Mouse (Mus musculus) embryonic facial prominence, embryonic 13.5 days (tissue): Measurements from ENCODE around the gene Vipas39. TPM values are rescaled to one million over a fixed set of nuclear protein-coding genes. Genes with fewer than 3 reads are reported as not detected.

Experiments
- ATAC-seq: fragments of 200-750 bp; cut with Nextera tagmentation; 2 replicates; pipeline ENCODE4 v1.8.0; 2017; ENCODE audit warnings: low read depth; ENCODE audit not compliant: insufficient number of reproducible peaks, insufficient read depth, low FRiP score, low TSS enrichment
- H3K27ac ChIP-seq: fragments of 300-500 bp; sonication (generic); 2 replicates; pipeline ENCODE4 v1.5.1; 2015; ENCODE audit warnings: moderate library complexity, mild to moderate bottlenecking, inconsistent platforms
- H3K27me3 ChIP-seq: fragments of 300-500 bp; sonication (generic); 2 replicates; pipeline ENCODE4 v1.6.1; 2015; ENCODE audit warnings: mild to moderate bottlenecking, inconsistent platforms
- H3K36me3 ChIP-seq: fragments of 300-500 bp; sonication (generic); 2 replicates; pipeline ENCODE4 v1.6.1; 2015; ENCODE audit warnings: mild to moderate bottlenecking, inconsistent platforms
- H3K4me1 ChIP-seq: fragments of 300-500 bp; sonication (generic); 2 replicates; pipeline ENCODE4 v1.6.1; 2015; ENCODE audit warnings: inconsistent platforms
- H3K4me2 ChIP-seq: fragments of 300-500 bp; sonication (generic); 2 replicates; pipeline ENCODE4 v1.6.1; 2015; ENCODE audit warnings: moderate library complexity, mild to moderate bottlenecking, inconsistent platforms
- H3K4me3 ChIP-seq: fragments of 300-500 bp; sonication (generic); 2 replicates; pipeline ENCODE4 v1.5.1; 2015; ENCODE audit warnings: mild to moderate bottlenecking, inconsistent platforms
- H3K9ac ChIP-seq: fragments of 300-500 bp; sonication (generic); 2 replicates; pipeline ENCODE4 v1.6.1; 2015; ENCODE audit warnings: mild to moderate bottlenecking, inconsistent platforms
- H3K9me3 ChIP-seq: fragments of 300-500 bp; sonication (generic); 2 replicates; pipeline ENCODE4 v1.6.1; 2016; ENCODE audit warnings: inconsistent platforms
- WGBS: fragments of 180-500 bp; shearing (Covaris S2); methylation state at CpG from one replicate; pipeline ENCODE4 v1.1.7; 2015; ENCODE audit warnings: mixed read lengths; 5-methylcytosine and 5-hydroxymethylcytosine counted together
- polyA plus RNA-seq: library from polyadenylated mRNA; unstranded; fragments of >200 nt; fragmentation: Nextera tagmentation; extraction: Ambion mirVana; gene quantifications from 2 replicates; pipeline ENCODE4 v1.2.1, GENCODE M21; 2015

Vipas39 gene
- polyA plus RNA-seq, 1 experiment from 2014 or later, result 49.6 TPM

DNA sequence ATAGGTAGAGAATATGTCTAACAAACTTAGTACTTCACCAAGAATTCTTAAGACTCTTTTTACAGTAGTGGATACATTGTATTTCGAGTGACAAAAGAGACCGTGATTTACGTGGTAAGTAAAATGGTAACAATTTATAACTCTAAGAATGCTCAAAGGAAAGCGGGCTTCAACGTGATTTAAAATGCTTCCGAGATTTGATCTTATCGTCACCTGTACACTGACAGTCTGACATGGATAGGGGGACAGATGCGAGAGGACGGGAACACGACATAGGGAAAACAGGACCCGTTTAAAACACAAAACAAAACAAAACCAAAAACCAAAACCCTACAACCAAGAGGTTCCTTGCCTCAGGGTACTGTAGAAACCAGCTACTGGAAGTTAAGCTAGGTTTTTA is 612 bp downstream of the Vipas39 start:
- 18% methylated on average over 11 of the region's 11 CpGs for WGBS
- peaks cover 44% of the 10 kb centered on the region for H3K36me3 ChIP-seq

DNA sequence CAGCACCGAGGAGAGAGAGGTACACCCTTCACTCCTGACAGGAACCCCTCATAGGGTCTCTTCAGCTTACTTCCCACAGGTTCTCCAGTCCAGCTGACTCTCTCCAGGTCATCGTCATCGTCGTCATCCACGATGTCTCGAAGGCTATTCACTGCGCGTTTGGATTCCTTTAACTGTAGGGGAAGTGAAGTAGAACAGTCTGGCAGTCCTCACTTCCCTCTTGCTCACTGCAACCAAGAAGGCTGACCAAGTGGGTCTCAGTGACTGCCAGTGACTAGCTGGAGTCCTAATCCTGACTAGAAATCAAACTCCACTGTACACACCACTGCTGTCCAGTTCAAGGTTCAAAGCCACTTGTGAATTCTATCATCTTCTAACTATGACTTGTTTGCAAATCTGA is 5.5 kb downstream of the Vipas39 start:
- H3K9ac ChIP-seq, result no peak overlapping the region
- ATAC-seq, result no peak
- H3K4me3 ChIP-seq, result no peak overlapping the region
- no peaks in the 10 kb centered on the region for H3K9me3 ChIP-seq
- peaks cover 73% of the 10 kb centered on the region for H3K36me3 ChIP-seq
- no peak overlapping the region for H3K4me2 ChIP-seq
- H3K27me3 ChIP-seq, result no peaks in the 10 kb centered on the region
- H3K27ac ChIP-seq, result no peak overlapping the region
- peaks cover 8% of the 10 kb centered on the region; the same call in 1 of the 2 replicates for H3K4me1 ChIP-seq
- 96% methylated on average over 8 of the region's 8 CpGs for WGBS

More for the DNA sequence above, 612 bp downstream of the Vipas39 start:
- peak overlapping the region; percentile 89 for H3K9ac ChIP-seq
- no peak for ATAC-seq
- peak overlapping the region; percentile 87 for H3K27ac ChIP-seq
- no peaks in the 10 kb centered on the region for H3K9me3 ChIP-seq
- H3K4me1 ChIP-seq, result peaks cover 17% of the 10 kb centered on the region
- H3K4me3 ChIP-seq, result peak overlapping the region; percentile 71
- H3K27me3 ChIP-seq, result no peaks in the 10 kb centered on the region
- peak overlapping the region; percentile 84 for H3K4me2 ChIP-seq

DNA sequence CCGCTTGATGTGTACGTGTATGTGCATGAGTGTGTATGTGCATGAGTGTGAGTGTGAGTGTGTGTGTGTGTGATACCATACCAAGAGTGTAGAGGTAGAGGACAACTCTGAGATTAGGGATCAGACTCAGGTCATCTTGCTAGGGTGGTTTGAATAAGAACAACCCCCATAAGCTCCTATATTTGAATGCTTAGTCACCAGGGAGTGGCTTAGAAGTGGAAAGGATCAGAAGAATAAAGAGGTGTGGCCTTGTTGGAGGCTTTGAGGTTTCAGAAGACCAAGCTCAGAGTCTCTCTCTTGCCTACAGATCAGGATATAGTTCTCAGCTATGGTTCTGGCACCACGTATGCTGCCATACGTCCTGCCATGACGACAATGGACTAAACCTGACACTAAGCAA is 9.4 kb downstream of the Vipas39 start:
- Histone ChIP-seq H3K4me1 (no peaks in the 10 kb centered on the region), H3K36me3 (peaks cover 90% of the 10 kb centered on the region), H3K27ac (no peak overlapping the region), H3K27me3 (no peaks in the 10 kb centered on the region), H3K4me2 (no peak overlapping the region), H3K9me3 (no peaks in the 10 kb centered on the region), H3K4me3 (no peak overlapping the region), H3K9ac (no peak overlapping the region)
- WGBS, result 94% methylated on average over 5 of the region's 5 CpGs
- no peak for ATAC-seq

DNA sequence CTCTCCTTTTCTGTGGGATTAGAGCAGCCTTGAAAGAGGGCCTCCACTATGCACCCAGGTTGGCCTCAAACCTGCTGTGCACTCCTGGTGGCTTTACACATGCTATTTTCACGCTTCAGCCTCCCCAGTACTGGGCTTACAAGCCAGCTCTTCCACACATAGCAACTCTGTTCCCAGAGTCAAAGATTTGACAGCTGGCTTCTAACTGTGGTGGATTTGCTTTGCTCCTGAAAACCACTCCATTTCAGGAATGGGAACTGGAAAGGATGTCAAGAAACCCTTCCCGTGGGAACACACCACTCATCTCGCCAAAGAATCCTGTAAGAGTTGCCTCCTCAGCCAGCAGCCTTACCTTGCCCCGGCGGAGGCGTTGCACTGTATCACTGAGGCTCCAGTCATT is 12.2 kb downstream of the Vipas39 start:
- peaks cover 93% of the 10 kb centered on the region for H3K36me3 ChIP-seq
- 88% methylated on average over 6 of the region's 6 CpGs for WGBS

DNA sequence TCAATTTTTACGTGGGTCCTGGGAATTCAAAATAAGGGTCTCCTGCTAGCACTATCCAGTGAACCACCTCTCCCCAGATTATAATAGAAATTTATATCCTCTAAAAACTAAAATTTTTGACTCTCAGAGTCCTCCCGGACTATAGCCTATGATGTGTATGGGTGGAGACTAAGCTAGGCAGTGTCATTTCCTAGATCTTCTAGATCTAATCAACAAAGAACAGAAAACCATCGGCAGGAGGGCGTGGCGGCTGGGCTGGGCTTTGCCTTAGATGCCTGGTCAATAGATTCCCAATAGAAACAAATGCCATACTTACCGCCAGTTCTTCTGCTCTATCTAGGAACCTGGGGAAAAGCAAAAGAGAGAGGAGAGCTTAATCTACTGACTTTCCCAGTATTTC is 15.9 kb downstream of the Vipas39 start:
- Histone ChIP-seq H3K4me1 (no peaks in the 10 kb centered on the region), H3K27me3 (no peaks in the 10 kb centered on the region), H3K4me3 (no peak overlapping the region), H3K4me2 (no peak overlapping the region), H3K9me3 (no peaks in the 10 kb centered on the region), H3K27ac (no peak overlapping the region), H3K36me3 (peaks cover 87% of the 10 kb centered on the region), H3K9ac (no peak overlapping the region)
- no peak for ATAC-seq
- WGBS, result 88% methylated on average over 6 of the region's 6 CpGs

More for the DNA sequence above, 12.2 kb downstream of the Vipas39 start:
- Histone ChIP-seq H3K4me1 (no peaks in the 10 kb centered on the region), H3K27ac (no peak overlapping the region), H3K4me2 (no peak overlapping the region), H3K9me3 (no peaks in the 10 kb centered on the region), H3K27me3 (no peaks in the 10 kb centered on the region), H3K4me3 (no peak overlapping the region), H3K9ac (no peak overlapping the region)
- ATAC-seq, result no peak

DNA sequence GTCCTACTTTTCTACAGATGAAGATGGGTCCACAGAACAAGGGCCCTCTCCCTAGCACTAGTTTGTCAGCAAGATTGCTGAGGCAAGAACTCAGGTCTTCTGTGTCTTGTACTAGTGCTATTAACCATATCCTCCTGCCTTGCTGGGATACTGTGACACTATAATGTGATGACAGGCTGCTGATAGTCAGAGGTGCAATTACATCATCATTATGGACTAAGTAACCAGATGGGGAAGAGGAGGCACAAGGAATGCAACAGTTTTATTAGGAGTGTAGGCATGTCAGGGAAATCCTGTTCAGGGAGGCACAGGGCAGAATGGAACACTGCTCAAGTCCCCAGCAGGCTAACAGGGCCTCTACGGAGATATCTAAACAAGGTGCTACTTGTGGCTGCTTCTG is 27.4 kb downstream of the Vipas39 start, which contains the start of gene Noxred1:
Noxred1 (minus strand) TSS at position 101 of the 400 bp plus-strand sequence.
- Histone ChIP-seq H3K9ac (no peak within 1 kb of the TSS), H3K27ac (no peak within 1 kb of the TSS), H3K9me3 (no peaks in the 10 kb centered on the region), H3K4me3 (no peak within 1 kb of the TSS), H3K27me3 (no peaks in the 10 kb centered on the region), H3K4me1 (no peaks in the 10 kb centered on the region), H3K4me2 (no peak within 1 kb of the TSS), H3K36me3 (peaks cover 46% of the 10 kb centered on the region)
- no peak for ATAC-seq
- WGBS, result 95% methylated on average over 1 of the region's 1 CpGs

DNA sequence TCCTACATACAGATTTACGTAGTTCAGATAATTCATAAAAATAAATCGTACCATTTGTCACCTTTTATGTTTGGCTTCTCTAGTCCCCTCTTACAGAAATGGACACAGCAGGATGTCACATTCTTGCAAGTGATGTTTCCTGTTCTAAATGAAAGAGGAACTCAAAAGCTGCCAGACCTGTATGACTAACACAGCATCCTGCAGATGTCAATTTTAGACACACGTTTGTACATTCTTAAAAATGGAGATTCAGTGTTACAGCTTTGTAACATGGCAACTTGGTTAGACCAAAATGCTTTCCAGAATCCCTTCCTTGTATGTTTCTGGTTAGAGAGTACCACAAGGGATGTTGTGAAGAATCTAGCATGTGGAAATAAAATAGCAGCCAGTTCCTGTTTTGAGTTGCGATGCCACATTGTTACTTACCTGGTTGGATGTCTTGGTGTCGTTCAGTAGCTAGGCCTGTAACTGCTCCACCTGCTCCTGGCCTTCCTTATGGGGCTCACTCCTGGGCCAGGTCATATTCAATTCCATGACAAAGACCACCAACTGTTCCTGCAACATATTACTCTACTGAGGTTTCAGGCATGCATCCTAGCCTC is 29.1 kb downstream of the Vipas39 start:
- no peaks in the 10 kb centered on the region for H3K9me3 ChIP-seq
- no peaks in the 10 kb centered on the region for H3K27me3 ChIP-seq
- H3K27ac ChIP-seq, result no peak overlapping the region
- H3K4me1 ChIP-seq, result no peaks in the 10 kb centered on the region
- H3K4me2 ChIP-seq, result no peak overlapping the region
- H3K4me3 ChIP-seq, result no peak overlapping the region
- 81% methylated on average over 5 of the region's 5 CpGs for WGBS
- no peak for ATAC-seq
- H3K36me3 ChIP-seq, result peaks cover 39% of the 10 kb centered on the region
- no peak overlapping the region for H3K9ac ChIP-seq

DNA sequence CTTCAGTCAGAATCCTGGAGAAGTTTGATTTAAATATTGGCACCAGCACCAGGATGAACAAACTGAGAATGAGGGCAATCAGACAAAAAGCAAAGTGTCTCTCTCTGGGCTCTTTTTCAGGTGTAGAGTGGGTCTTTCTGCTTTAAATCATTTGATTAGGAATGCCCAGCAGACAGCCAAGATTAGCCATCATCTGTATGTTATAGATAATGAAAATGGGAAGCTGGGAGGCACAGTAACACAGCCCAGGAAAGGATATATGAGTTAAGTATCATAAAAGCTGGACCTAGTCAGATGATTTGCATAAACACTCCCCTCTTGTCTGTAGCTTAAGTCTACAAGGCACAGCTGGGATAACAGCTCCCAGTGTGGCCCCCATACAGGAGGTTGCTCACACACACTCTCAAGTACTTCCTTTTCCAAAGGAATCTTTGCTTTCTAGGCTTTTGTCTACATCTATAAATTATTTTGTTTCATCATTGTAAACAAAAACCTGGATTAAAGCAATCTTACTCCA is 35.6 kb downstream of the Vipas39 start:
- Histone ChIP-seq H3K9me3 (no peaks in the 10 kb centered on the region), H3K36me3 (no peaks in the 10 kb centered on the region)
- no peak for ATAC-seq

DNA sequence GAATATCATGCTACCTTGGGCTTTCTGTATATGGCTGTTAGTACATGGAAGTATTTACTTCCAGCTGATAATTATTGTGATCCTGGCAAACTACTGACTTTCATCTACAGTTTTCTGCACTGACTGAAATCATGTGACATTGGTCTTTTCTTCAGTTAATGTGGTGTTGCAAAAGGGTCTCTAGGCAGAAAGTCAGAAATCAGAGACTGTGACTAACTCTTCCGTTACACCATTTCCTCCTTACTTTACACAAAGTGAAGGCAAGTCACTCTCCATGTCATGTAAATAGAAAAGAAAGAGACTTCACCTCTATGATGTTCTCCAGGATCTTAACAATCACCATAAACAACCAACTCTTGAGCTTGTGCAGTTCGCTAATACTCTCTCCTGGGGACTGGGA is 36.4 kb downstream of the Vipas39 start:
- Histone ChIP-seq H3K27me3 (no peaks in the 10 kb centered on the region), H3K36me3 (no peaks in the 10 kb centered on the region), H3K27ac (no peak overlapping the region), H3K4me1 (no peaks in the 10 kb centered on the region), H3K9me3 (no peaks in the 10 kb centered on the region), H3K9ac (no peak overlapping the region), H3K4me3 (no peak overlapping the region), H3K4me2 (no peak overlapping the region)
- WGBS, result 77% methylated on average over 2 of the region's 2 CpGs
- ATAC-seq, result no peak

More for the DNA sequence above, 35.6 kb downstream of the Vipas39 start:
- Histone ChIP-seq H3K4me1 (no peaks in the 10 kb centered on the region), H3K4me3 (no peak overlapping the region), H3K27ac (no peak overlapping the region), H3K27me3 (no peaks in the 10 kb centered on the region), H3K4me2 (no peak overlapping the region), H3K9ac (no peak overlapping the region)

DNA sequence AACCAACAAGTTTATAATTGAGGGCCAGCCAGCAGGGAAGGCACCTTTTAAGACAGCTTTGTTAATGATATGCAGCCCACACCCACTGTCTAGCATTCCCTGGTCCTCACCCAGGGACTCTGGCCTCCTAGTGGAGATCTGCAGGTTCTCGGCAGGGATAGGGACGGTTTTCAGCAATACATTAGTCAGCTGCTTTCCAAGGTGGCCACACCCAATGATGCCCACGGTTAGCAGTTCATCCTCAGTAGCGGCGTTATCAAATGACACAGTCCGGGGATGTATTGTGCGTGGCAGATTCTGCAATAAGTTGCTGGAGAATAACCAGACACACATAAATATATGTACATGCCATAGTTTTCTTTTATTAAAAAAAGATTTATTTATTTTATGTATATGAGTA is 39.3 kb downstream of the Vipas39 start:
- no peak overlapping the region for H3K9ac ChIP-seq
- H3K4me1 ChIP-seq, result no peaks in the 10 kb centered on the region
- no peak overlapping the region for H3K4me2 ChIP-seq
- no peaks in the 10 kb centered on the region for H3K9me3 ChIP-seq
- 72% methylated on average over 7 of the region's 7 CpGs for WGBS
- H3K4me3 ChIP-seq, result no peak overlapping the region
- no peaks in the 10 kb centered on the region for H3K27me3 ChIP-seq
- ATAC-seq, result no peak
- H3K27ac ChIP-seq, result no peak overlapping the region
- H3K36me3 ChIP-seq, result no peaks in the 10 kb centered on the region

DNA sequence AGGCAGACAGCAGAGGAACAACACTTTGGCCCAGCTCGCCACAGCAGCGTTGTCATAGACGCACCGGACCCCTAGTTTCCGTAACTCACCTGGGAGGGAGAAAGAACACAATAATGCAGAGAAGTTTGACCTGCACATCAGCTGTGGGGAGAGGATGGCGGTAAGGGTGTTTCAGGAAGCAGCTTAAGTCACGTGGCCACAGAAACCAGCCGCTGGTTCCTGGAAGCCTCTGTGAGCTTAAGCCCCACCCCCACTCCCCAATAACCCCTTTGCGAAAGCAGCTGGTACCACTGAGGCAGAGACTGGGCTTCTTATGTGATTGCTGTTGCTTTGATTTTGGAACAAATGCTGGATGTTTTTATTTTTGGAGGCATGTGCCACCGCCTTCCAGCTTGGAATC is 41.1 kb downstream of the Vipas39 start:
- Histone ChIP-seq H3K9me3 (no peaks in the 10 kb centered on the region), H3K9ac (no peak overlapping the region), H3K36me3 (no peaks in the 10 kb centered on the region), H3K4me2 (no peak overlapping the region), H3K4me1 (no peaks in the 10 kb centered on the region), H3K27me3 (no peaks in the 10 kb centered on the region), H3K27ac (no peak overlapping the region), H3K4me3 (no peak overlapping the region)
- WGBS, result 72% methylated on average over 10 of the region's 10 CpGs
- no peak for ATAC-seq

DNA sequence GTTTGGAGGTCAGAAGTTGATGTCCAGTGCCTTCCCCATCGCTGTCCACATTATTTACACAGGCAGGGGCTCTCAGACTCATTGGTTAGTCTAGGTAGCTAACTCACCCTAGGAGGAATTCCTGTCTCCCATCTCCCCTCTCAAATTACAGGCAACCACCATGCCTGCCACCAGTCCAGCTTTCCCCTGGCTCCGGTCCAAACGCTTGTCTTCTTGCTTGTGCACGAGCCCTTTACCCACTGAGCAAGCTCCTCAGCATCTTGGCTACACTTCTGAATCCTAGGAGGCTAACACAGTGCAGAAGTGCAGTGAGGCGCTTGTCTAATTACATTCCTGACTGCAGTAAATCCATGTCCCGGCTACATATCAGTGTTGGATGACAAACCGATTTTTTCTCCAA is 46.7 kb downstream of the Vipas39 start:
- no peaks in the 10 kb centered on the region for H3K9me3 ChIP-seq
- no peak overlapping the region for H3K27ac ChIP-seq
- ATAC-seq, result no peak
- H3K4me1 ChIP-seq, result peaks cover 5% of the 10 kb centered on the region; the same call in 1 of the 2 replicates
- H3K27me3 ChIP-seq, result no peaks in the 10 kb centered on the region
- H3K4me2 ChIP-seq, result no peak overlapping the region
- WGBS, result 56% methylated on average over 7 of the region's 7 CpGs
- no peaks in the 10 kb centered on the region for H3K36me3 ChIP-seq
- H3K9ac ChIP-seq, result no peak overlapping the region
- H3K4me3 ChIP-seq, result no peak overlapping the region
